Mouse (Mus musculus) midbrain, embryonic 12.5 days (tissue): ENCODE measurements around the gene Hdhd5. TPM values are rescaled to one million over a fixed set of nuclear protein-coding genes. Genes with fewer than 3 reads are reported as not detected.
A peak's percentile ranks its signal among the peaks of the same experiment; 100 is the strongest.

Source experiments
- ATAC-seq: fragments of 200-750 bp; cut with Nextera tagmentation; 2 replicates; pipeline ENCODE4 v1.8.0; 2017; ENCODE audit warnings: low read depth, moderate TSS enrichment, moderate library complexity; ENCODE audit not compliant: low FRiP score
- H3K27ac ChIP-seq: fragments of 300-500 bp; sonication (generic); replicated peaks from 2 replicates; pipeline ENCODE4 v1.5.1; 2016; ENCODE audit warnings: mild to moderate bottlenecking
- H3K27me3 ChIP-seq: fragments of 300-500 bp; sonication (generic); 2 replicates; pipeline ENCODE4 v1.6.1; 2016; ENCODE audit warnings: mild to moderate bottlenecking
- H3K36me3 ChIP-seq: fragments of 300-500 bp; sonication (generic); 2 replicates; pipeline ENCODE4 v1.6.1; 2016
- H3K4me1 ChIP-seq: fragments of 300-500 bp; sonication (generic); 2 replicates; pipeline ENCODE4 v1.6.1; 2016
- H3K4me2 ChIP-seq: fragments of 300-500 bp; sonication (generic); replicated peaks from 2 replicates; pipeline ENCODE4 v1.6.1; 2016; ENCODE audit warnings: mild to moderate bottlenecking, moderate library complexity
- H3K4me3 ChIP-seq: fragments of 300-500 bp; sonication (generic); 2 replicates; pipeline ENCODE4 v1.5.1; 2016; ENCODE audit warnings: mild to moderate bottlenecking
- H3K9ac ChIP-seq: fragments of 300-500 bp; sonication (generic); replicated peaks from 2 replicates; pipeline ENCODE4 v1.6.1; 2016; ENCODE audit warnings: mild to moderate bottlenecking, moderate library complexity
- H3K9me3 ChIP-seq: fragments of 300-500 bp; sonication (generic); 2 replicates; pipeline ENCODE4 v1.6.1; 2016; ENCODE audit warnings: mild to moderate bottlenecking
- WGBS: fragments of 180-500 bp; shearing (Covaris S2); methylation state at CpG from one replicate; pipeline ENCODE4 v1.1.7; 2016; 5-methylcytosine and 5-hydroxymethylcytosine counted together
- polyA plus RNA-seq: library from polyadenylated mRNA; unstranded; fragments of >200 nt; fragmentation: Nextera tagmentation; extraction: Ambion mirVana; gene quantifications from 2 replicates; pipeline ENCODE4 v1.2.1, GENCODE M21; 2016

The Hdhd5 gene
- polyA plus RNA-seq, 1 experiment from 2014 or later = 19.0 TPM

GRCm38 (mm10) chr6:120493374-120494181 is 37.5 kb downstream of the Hdhd5 start, which contains the start of gene Tmem121b:
Gene Tmem121b (minus strand): TSS chr6:120493807.
- H3K9ac ChIP-seq = peak within 1 kb of the TSS; percentile 87
- H3K4me2 ChIP-seq = peak within 1 kb of the TSS; percentile 79
- peaks cover 40% of the 10 kb centered on the region for H3K4me1 ChIP-seq
- no peaks in the 10 kb centered on the region for H3K36me3 ChIP-seq
- peak; percentile 88 for ATAC-seq
- peaks cover 26% of the 10 kb centered on the region for H3K27me3 ChIP-seq
- H3K4me3 ChIP-seq = peak within 1 kb of the TSS; percentile 79
- under 1% methylated on average over 46 of the region's 84 CpGs for WGBS
- H3K27ac ChIP-seq = peak within 1 kb of the TSS; percentile 97
- H3K9me3 ChIP-seq = no peaks in the 10 kb centered on the region

GRCm38 (mm10) chr6:120492499-120493373 is 38.4 kb downstream of the Hdhd5 start:
- H3K4me1 ChIP-seq = peaks cover 40% of the 10 kb centered on the region
- H3K4me2 ChIP-seq = peak overlapping the region; percentile 79
- peak overlapping the region; percentile 79 for H3K4me3 ChIP-seq
- peak overlapping the region; percentile 97 for H3K27ac ChIP-seq
- H3K9me3 ChIP-seq = no peaks in the 10 kb centered on the region
- H3K27me3 ChIP-seq = peaks cover 26% of the 10 kb centered on the region
- peak; percentile 11 for ATAC-seq
- H3K9ac ChIP-seq = peak overlapping the region; percentile 87
- no peaks in the 10 kb centered on the region for H3K36me3 ChIP-seq
- WGBS = 2% methylated on average over 92 of the region's 95 CpGs

- Histone ChIP-seq H3K4me3 (peak overlapping the region; percentile 79), H3K27ac (no peak overlapping the region), H3K27me3 (peaks cover 26% of the 10 kb centered on the region), H3K36me3 (no peaks in the 10 kb centered on the region), H3K9ac (peak overlapping the region; percentile 87), H3K4me1 (peaks cover 40% of the 10 kb centered on the region), H3K4me2 (peak overlapping the region; percentile 79), H3K9me3 (no peaks in the 10 kb centered on the region)
- 12% methylated on average over 22 of the region's 22 CpGs for WGBS
- no peak for ATAC-seq
These were observed 39.1 kb downstream of the Hdhd5 start for GRCm38 (mm10) chr6:120491862-120492498.

GRCm38 (mm10) chr6:120491064-120491463 is 40.1 kb downstream of the Hdhd5 start:
- H3K36me3 ChIP-seq = no peaks in the 10 kb centered on the region
- H3K9ac ChIP-seq = no peak overlapping the region
- no peak overlapping the region for H3K27ac ChIP-seq
- H3K4me1 ChIP-seq = peaks cover 40% of the 10 kb centered on the region
- H3K9me3 ChIP-seq = no peaks in the 10 kb centered on the region
- peak overlapping the region; percentile 79 for H3K4me2 ChIP-seq
- WGBS = 42% methylated on average over 7 of the region's 7 CpGs
- ATAC-seq = no peak
- peaks cover 26% of the 10 kb centered on the region for H3K27me3 ChIP-seq
- peak overlapping the region; percentile 79 for H3K4me3 ChIP-seq

GRCm38 (mm10) chr6:120489461-120489860 is 41.7 kb downstream of the Hdhd5 start:
- WGBS = 79% methylated on average over 2 of the region's 2 CpGs

GRCm38 (mm10) chr6:120488647-120489046 is 42.5 kb downstream of the Hdhd5 start:
- no peak for ATAC-seq
- H3K36me3 ChIP-seq = no peaks in the 10 kb centered on the region
- no peaks in the 10 kb centered on the region for H3K9me3 ChIP-seq
- no peak overlapping the region for H3K9ac ChIP-seq
- no peak overlapping the region for H3K27ac ChIP-seq
- H3K4me2 ChIP-seq = no peak overlapping the region
- peaks cover 31% of the 10 kb centered on the region for H3K4me1 ChIP-seq
- no peak overlapping the region for H3K4me3 ChIP-seq
- peaks cover 26% of the 10 kb centered on the region for H3K27me3 ChIP-seq
- 78% methylated on average over 3 of the region's 3 CpGs for WGBS

More at GRCm38 (mm10) chr6:120489461-120489860, 41.7 kb downstream of the Hdhd5 start:
- Histone ChIP-seq H3K9ac (no peak overlapping the region), H3K4me3 (no peak overlapping the region), H3K4me2 (no peak overlapping the region), H3K36me3 (no peaks in the 10 kb centered on the region), H3K9me3 (no peaks in the 10 kb centered on the region), H3K27me3 (peaks cover 26% of the 10 kb centered on the region), H3K4me1 (peaks cover 39% of the 10 kb centered on the region), H3K27ac (no peak overlapping the region)
- ATAC-seq = no peak

GRCm38 (mm10) chr6:120486051-120486510 is 45.0 kb downstream of the Hdhd5 start:
- Histone ChIP-seq H3K4me2 (no peak overlapping the region), H3K27ac (no peak overlapping the region), H3K4me1 (peaks cover 17% of the 10 kb centered on the region), H3K9me3 (no peaks in the 10 kb centered on the region), H3K9ac (no peak overlapping the region), H3K36me3 (no peaks in the 10 kb centered on the region), H3K4me3 (no peak overlapping the region), H3K27me3 (peaks cover 4% of the 10 kb centered on the region; the same call in 1 of the 2 replicates)
- 77% methylated on average over 8 of the region's 8 CpGs for WGBS
- ATAC-seq = no peak

- WGBS = 83% methylated on average over 3 of the region's 3 CpGs
- H3K9me3 ChIP-seq = no peaks in the 10 kb centered on the region
These were observed 46.1 kb downstream of the Hdhd5 start for GRCm38 (mm10) chr6:120485038-120485437.

GRCm38 (mm10) chr6:120483211-120483626 is 47.9 kb downstream of the Hdhd5 start:
- H3K4me2 ChIP-seq = no peak overlapping the region
- H3K27ac ChIP-seq = no peak overlapping the region
- no peak for ATAC-seq
- H3K4me3 ChIP-seq = no peak overlapping the region
- WGBS = 43% methylated on average over 8 of the region's 8 CpGs
- no peaks in the 10 kb centered on the region for H3K27me3 ChIP-seq
- H3K9me3 ChIP-seq = no peaks in the 10 kb centered on the region
- H3K36me3 ChIP-seq = no peaks in the 10 kb centered on the region
- H3K9ac ChIP-seq = no peak overlapping the region
- H3K4me1 ChIP-seq = 0 out of 2 replicates have a peak, but pooled peaks cover 7% of the 10 kb centered on the region

More at GRCm38 (mm10) chr6:120485038-120485437, 46.1 kb downstream of the Hdhd5 start:
- Histone ChIP-seq H3K27ac (no peak overlapping the region), H3K36me3 (no peaks in the 10 kb centered on the region), H3K4me1 (peaks cover 12% of the 10 kb centered on the region; the same call in 1 of the 2 replicates), H3K9ac (no peak overlapping the region), H3K4me3 (no peak overlapping the region), H3K27me3 (0 out of 2 replicates have a peak, but pooled peaks cover 4% of the 10 kb centered on the region), H3K4me2 (no peak overlapping the region)
- no peak for ATAC-seq

GRCm38 (mm10) chr6:120482756-120483155 is 48.4 kb downstream of the Hdhd5 start:
- Histone ChIP-seq H3K36me3 (no peaks in the 10 kb centered on the region), H3K9me3 (no peaks in the 10 kb centered on the region), H3K4me3 (no peak overlapping the region), H3K4me1 (0 out of 2 replicates have a peak, but pooled peaks cover 7% of the 10 kb centered on the region), H3K27ac (no peak overlapping the region), H3K4me2 (no peak overlapping the region), H3K27me3 (no peaks in the 10 kb centered on the region), H3K9ac (no peak overlapping the region)
- no peak for ATAC-seq
- WGBS = 42% methylated on average over 6 of the region's 6 CpGs

- Histone ChIP-seq H3K27me3 (no peaks in the 10 kb centered on the region), H3K36me3 (no peaks in the 10 kb centered on the region), H3K4me1 (0 out of 2 replicates have a peak, but pooled peaks cover 7% of the 10 kb centered on the region), H3K4me2 (no peak overlapping the region), H3K9ac (no peak overlapping the region), H3K9me3 (no peaks in the 10 kb centered on the region), H3K27ac (no peak overlapping the region), H3K4me3 (no peak overlapping the region)
- no peak for ATAC-seq
- 93% methylated on average over 14 of the region's 14 CpGs for WGBS
These were observed 49.1 kb downstream of the Hdhd5 start for GRCm38 (mm10) chr6:120482021-120482420.
